Mouse (Mus musculus) layer of hippocampus, adult 11-12 months (tissue): ENCODE data around the gene Gm6588.
"Not testable (repeated sequence)": the region's sequence is repeated elsewhere in the genome, so short reads cannot be mapped to it uniquely, and the experiment has no call there.

Experiments used
- DNase-seq: peaks from one replicate; pipeline ENCODE4 v3.0.0; 2022; ENCODE audit warnings: low spot score

Gm6588 gene

GRCm38 (mm10) chr5:112448747-112449440 lies at the start of gene Gm6588:
TSS of gene Gm6588 (plus strand) at chr5:112449426.
- DNase-seq, result no peak

GRCm38 (mm10) chr5:112402437-112402836 lies 46.8 kb upstream of the Gm6588 start:
- DNase-seq, result no peak

GRCm38 (mm10) chr5:112406017-112406416 lies 43.2 kb upstream of the Gm6588 start:
- no peak for DNase-seq

GRCm38 (mm10) chr5:112409274-112409673 lies 40.0 kb upstream of the Gm6588 start:
- no peak for DNase-seq

- no peak for DNase-seq
Measured at GRCm38 (mm10) chr5:112411072-112411471, 38.2 kb upstream of the Gm6588 start.

- DNase-seq, result no peak
Measured at GRCm38 (mm10) chr5:112411514-112412335, 37.5 kb upstream of the Gm6588 start.

GRCm38 (mm10) chr5:112412781-112413180 lies 36.4 kb upstream of the Gm6588 start:
- not testable (repeated sequence) for DNase-seq

- DNase-seq, result no peak
Measured at GRCm38 (mm10) chr5:112416673-112417072, 32.6 kb upstream of the Gm6588 start.

- no peak for DNase-seq
Measured at GRCm38 (mm10) chr5:112418023-112418422, 31.2 kb upstream of the Gm6588 start.

- no peak for DNase-seq
Measured at GRCm38 (mm10) chr5:112419535-112419934, 29.7 kb upstream of the Gm6588 start.

GRCm38 (mm10) chr5:112426635-112427034 lies 22.6 kb upstream of the Gm6588 start:
- DNase-seq, result no peak

GRCm38 (mm10) chr5:112427283-112427682 lies 21.9 kb upstream of the Gm6588 start:
- peak; percentile 78 for DNase-seq

- peak; percentile 77 for DNase-seq
Measured at GRCm38 (mm10) chr5:112428944-112429343, 20.3 kb upstream of the Gm6588 start.

- DNase-seq, result no peak
Measured at GRCm38 (mm10) chr5:112431120-112431775, 18.0 kb upstream of the Gm6588 start.

- no peak for DNase-seq
Measured at GRCm38 (mm10) chr5:112432033-112432432, 17.2 kb upstream of the Gm6588 start.

GRCm38 (mm10) chr5:112433004-112433403 lies 16.2 kb upstream of the Gm6588 start:
- DNase-seq, result peak; percentile 88

- DNase-seq, result no peak
Measured at GRCm38 (mm10) chr5:112438535-112438934, 10.7 kb upstream of the Gm6588 start.

- DNase-seq, result no peak
Measured at GRCm38 (mm10) chr5:112453088-112453487, 3.9 kb downstream of the Gm6588 start.

GRCm38 (mm10) chr5:112454966-112455555 lies 5.8 kb downstream of the Gm6588 start:
- DNase-seq, result peak; percentile 33

GRCm38 (mm10) chr5:112459903-112460302 lies 10.7 kb downstream of the Gm6588 start:
- DNase-seq, result no peak

- no peak for DNase-seq
Measured at GRCm38 (mm10) chr5:112466331-112466730, 17.1 kb downstream of the Gm6588 start.

GRCm38 (mm10) chr5:112468986-112469581 lies 19.9 kb downstream of the Gm6588 start:
- DNase-seq, result no peak
